Mouse (Mus musculus) c-Kit-positive CD71-positive TER-119-positive erythroid progenitor cells, embryonic 14.5 days (primary cell): ENCODE results near the gene Ptchd1.

Experiments
- DNase-seq: peaks from one replicate; pipeline ENCODE4 v3.0.0-alpha.2; 2013; ENCODE audit warnings: low spot score

Ptchd1 gene

GRCm38 (mm10) chrX:155623701-155624281, at the start of gene Ptchd1:
Ptchd1 (minus strand) TSS chrX:155623814.
- DNase-seq: no peak

- no peak for DNase-seq
Observed at GRCm38 (mm10) chrX:155657971-155658370, 34.4 kb upstream of the Ptchd1 start.

- DNase-seq: no peak
Observed at GRCm38 (mm10) chrX:155645975-155646374, 22.4 kb upstream of the Ptchd1 start.

GRCm38 (mm10) chrX:155643975-155644374, 20.4 kb upstream of the Ptchd1 start:
- peak; percentile 6 for DNase-seq

GRCm38 (mm10) chrX:155625671-155626196, 2.1 kb upstream of the Ptchd1 start:
- no peak for DNase-seq

- DNase-seq: no peak
Observed at GRCm38 (mm10) chrX:155624895-155625294, 1.3 kb upstream of the Ptchd1 start.

GRCm38 (mm10) chrX:155624341-155624841, 777 bp upstream of the Ptchd1 start, which contains the start of gene Gm15155:
Gm15155 (plus strand) TSS chrX:155624741.
- DNase-seq: no peak

- DNase-seq: no peak
Observed at GRCm38 (mm10) chrX:155622961-155623599, 534 bp downstream of the Ptchd1 start.

- no peak for DNase-seq
Observed at GRCm38 (mm10) chrX:155622527-155622926, 1.1 kb downstream of the Ptchd1 start.

- no peak for DNase-seq
Observed at GRCm38 (mm10) chrX:155601196-155601595, 22.4 kb downstream of the Ptchd1 start.

GRCm38 (mm10) chrX:155596390-155596789, 27.2 kb downstream of the Ptchd1 start:
- DNase-seq: no peak

- DNase-seq: no peak
Observed at GRCm38 (mm10) chrX:155594685-155595084, 28.9 kb downstream of the Ptchd1 start.

GRCm38 (mm10) chrX:155592467-155592866, 31.1 kb downstream of the Ptchd1 start:
- no peak for DNase-seq

GRCm38 (mm10) chrX:155591490-155591889, 32.1 kb downstream of the Ptchd1 start:
- DNase-seq: no peak

- DNase-seq: no peak
Observed at GRCm38 (mm10) chrX:155584586-155584985, 39.0 kb downstream of the Ptchd1 start.

- no peak for DNase-seq
Observed at GRCm38 (mm10) chrX:155579791-155580190, 43.8 kb downstream of the Ptchd1 start.

- DNase-seq: no peak
Observed at GRCm38 (mm10) chrX:155572396-155572795, 51.2 kb downstream of the Ptchd1 start.

- no peak for DNase-seq
Observed at GRCm38 (mm10) chrX:155543780-155544179, 79.8 kb downstream of the Ptchd1 start.
